Mouse (Mus musculus): ENCODE measurements at regions not wholly inside any gene's neighbourhood (a gene's known extent, or its start where the extent isn't known, plus 50 kb on each side); places are given as distances from the start of the nearest gene placed in this dataset.

GRCm38 (mm10) chr16:87225595-87225994 is 128.4 kb upstream of the N6amt1 start:
- DNase-seq (ENCODE audit: low read depth, low spot score): no peak

DNA sequence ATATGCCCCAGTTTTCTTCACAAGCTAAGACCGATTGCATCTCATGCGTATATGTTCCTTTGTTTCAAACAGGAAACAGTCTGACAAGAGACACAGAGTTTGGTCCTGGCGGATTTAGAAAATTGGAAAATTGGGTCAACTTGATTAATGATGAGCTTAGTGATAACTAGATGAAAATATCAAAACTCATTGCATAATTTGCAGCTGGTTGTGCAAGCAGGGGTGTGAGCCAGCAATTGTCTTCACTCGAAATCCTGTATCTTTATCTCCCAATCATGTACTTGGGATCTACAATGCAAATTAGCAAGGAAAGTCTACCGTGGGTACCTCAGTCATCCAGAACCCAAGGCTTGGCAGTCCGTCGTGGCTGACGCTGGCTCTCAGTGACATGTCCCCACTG is 128.9 kb upstream of the N6amt1 start:
- no peak for DNase-seq (ENCODE audit: low read depth, low spot score)

GRCm38 (mm10) chr16:87224024-87224423 is 130.0 kb upstream of the N6amt1 start:
- DNase-seq (ENCODE audit: low read depth, low spot score): no peak

DNA sequence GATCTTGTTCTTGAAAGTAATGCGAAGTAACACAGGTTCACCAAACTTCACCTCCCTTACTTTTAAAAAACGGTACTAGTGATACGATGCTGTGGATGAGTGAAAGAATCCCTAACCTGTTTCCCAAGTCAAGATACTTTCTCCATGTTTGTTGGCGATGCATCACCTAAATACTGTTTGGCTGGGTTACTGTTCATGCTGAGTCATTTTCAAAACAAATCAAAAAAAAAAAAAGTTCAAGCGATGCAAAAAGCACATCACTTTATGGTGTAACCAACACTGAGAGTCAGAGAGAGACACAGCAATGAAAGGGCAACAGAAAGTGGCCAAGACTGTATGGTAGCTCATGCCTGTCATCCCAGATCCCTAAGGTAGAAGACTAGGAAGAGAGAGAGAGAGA is 133.4 kb upstream of the N6amt1 start:
- no peak for DNase-seq (ENCODE audit: low read depth, low spot score)

GRCm38 (mm10) chr16:87220201-87220600 is 133.8 kb upstream of the N6amt1 start:
- no peak for DNase-seq (ENCODE audit: low read depth, low spot score)

GRCm38 (mm10) chr16:87207875-87208274 is 146.1 kb upstream of the N6amt1 start:
- DNase-seq (ENCODE audit: low read depth, low spot score): no peak

DNA sequence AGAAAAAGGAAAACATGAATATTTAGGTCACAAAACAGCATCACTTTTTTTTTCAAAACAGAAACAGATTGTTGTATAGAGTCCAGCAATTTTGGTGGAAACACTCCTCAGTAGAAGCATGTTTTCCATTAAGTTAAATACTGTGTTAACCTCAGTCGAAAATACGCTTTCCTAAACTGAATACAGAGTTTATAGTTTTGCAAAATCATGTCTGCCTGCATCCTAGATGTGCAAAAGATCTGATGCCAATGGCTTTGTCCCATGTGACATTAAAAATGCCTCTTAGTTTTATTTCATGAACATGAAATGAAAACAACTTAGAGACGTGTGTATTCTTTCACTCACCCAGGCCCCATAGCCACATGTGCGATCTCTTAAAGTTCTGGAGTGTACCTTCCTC is 163.5 kb upstream of the N6amt1 start:
- no peak for DNase-seq (ENCODE audit: low read depth, low spot score)

DNA sequence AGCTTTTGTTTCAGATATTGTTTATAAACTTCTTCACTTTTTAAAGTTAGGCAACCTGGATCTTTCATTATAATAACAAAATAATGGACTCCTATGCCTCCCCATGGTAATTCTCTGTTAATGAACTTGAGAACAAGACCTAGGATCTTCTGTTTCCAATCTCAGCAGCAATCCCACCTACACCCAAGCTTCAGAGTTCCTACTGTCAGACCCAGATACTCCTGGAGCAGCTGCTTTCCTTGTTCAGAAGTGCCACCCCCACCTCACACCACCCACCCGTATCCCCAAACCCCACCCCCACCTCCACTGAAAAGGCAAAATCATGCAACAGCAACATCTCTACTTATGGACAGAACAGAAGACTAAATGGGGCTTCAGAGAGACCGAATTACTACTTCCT is 165.2 kb upstream of the N6amt1 start:
- DNase-seq (ENCODE audit: low read depth, low spot score): no peak

DNA sequence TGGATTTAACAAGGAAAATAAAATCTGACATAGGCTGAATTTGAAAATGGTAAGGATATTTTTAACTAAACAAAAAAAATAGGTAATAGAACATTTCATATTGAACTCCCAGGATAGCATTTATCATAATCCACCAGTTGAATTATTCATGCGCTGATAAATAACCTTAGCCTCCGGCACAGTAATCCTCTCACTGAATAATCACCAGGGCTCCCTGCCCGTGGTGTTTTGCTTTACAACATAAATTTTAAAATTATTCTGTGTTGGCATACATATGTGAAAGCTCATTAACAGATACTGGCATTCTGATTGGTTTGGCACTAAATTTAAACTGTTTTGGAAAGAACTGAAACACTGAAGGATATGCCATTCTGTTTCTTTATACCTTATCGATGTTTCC is 181.6 kb upstream of the N6amt1 start:
- no peak for DNase-seq (ENCODE audit: low read depth, low spot score)

DNA sequence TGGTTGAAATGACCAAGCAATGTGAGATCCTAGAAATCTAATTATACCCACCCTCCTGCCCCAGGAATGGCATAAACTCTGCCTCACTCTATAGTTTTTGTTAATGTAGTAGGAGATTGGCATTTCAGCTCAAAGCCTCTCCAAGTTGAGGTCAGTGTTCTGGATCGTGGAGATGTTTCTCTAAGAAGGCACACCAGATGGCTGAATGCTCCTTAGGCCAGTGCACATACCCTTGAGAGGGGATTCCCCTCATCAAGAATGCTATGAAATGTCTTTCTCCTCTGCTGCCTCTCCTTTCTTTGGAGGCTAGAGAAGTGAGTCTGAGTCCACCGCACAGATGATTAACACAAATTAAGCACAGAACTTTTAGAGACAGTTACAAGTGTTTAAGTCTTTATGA is 214.7 kb upstream of the N6amt1 start:
- DNase-seq (ENCODE audit: low read depth, low spot score): no peak

DNA sequence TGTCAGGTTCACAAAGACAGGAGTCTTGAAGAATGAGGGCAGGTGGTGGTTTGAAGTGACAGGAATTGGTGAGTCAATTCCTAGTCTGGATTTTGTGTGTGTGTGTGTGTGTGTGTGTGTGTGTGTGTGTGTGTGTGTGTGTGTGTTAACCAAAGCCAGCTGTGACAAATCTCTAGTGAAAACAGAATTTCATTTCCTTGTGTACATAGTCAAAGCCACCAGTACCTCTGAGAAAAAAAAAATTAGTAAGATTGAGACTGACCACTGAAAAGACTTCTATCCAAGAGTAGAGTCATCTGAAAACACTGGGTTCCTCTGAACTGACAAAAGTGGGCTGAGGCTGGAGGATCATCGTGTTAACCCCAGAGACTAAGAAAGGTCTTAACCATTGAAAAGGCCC is 217.5 kb upstream of the N6amt1 start:
- DNase-seq (ENCODE audit: low read depth, low spot score): no peak

DNA sequence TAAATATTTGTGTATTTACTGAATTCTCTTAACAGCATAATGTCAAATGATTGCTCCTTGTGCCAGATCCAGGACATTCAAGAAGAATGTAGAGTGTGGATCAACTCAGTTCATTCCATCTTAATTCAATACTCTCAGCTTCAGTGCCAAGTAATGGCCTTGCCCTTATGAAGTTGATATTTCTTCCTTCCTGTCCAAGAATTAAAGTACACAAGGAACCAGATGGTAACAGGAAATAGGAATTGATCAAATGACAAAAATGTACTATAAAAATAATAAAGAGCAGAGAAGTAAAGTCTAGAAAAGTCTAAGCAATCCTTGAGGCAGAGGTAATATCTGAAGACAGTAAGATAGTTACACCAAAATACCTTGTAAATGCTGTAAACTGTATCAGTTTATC is 219.5 kb upstream of the N6amt1 start:
- DNase-seq (ENCODE audit: low read depth, low spot score): no peak

DNA sequence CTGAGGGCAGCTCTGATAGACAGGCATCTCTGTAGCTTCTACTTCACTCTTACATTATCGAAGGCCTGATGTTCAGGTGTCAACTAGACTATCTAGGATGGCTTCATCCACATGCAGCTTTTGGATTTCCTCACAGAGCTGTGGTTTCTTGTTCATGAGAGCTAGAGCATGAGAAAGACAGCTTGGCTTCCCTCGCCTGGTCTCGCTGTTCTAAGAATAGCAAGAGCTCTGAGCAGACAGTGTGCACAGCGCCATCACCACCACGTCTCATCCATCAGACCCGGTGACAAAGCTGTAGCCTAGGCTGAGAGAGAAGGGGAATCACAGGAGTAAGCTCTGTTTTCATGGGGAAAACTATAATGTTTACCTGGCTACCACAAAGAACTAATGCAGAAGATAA is 220.1 kb upstream of the N6amt1 start:
- no peak for DNase-seq (ENCODE audit: low read depth, low spot score)

GRCm38 (mm10) chr16:87132082-87132481 is 221.9 kb upstream of the N6amt1 start:
- DNase-seq (ENCODE audit: low read depth, low spot score): no peak

DNA sequence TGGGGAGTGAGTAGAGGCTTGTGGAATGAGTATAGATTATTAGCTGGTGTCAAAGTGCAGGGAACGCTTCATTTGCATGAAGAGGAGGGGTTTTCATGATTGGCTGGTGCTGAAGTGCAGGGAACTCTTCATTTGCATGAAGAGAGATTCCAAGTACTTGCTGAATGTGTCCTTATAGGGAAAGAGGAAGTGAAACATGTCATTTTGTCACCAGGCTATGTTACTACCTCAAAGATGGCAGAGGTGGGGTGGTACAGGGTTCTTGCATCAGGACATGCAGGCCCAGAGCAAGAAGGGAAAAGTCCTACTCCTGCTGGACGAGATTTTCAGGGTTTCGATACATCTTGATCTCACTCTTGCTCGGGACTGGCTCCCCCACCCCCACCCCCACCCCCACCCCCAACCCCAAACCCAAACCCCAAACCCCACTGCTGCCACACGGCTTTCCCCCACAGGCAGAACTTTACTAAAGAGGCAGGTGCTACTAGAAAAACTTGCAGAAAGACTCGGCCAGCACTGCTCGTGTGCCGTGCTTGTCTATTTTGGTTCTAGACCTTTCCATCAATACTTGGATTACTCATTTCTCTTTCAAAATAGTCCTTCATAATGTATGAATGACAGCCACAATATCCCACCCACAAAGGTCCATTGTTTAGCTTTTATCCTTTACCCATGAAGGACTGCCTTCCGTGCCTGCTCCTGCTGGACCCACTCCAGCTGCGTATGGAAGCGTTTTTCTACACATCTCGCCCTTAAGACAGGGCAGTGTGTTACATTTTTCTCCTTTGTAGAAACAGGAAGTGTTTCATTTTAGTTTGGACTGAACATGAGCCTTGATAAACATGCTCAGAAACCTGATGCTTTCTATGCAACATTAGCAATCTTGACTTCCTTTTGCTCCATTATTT is 223.0 kb upstream of the N6amt1 start:
- no peak for DNase-seq (ENCODE audit: low read depth, low spot score)

DNA sequence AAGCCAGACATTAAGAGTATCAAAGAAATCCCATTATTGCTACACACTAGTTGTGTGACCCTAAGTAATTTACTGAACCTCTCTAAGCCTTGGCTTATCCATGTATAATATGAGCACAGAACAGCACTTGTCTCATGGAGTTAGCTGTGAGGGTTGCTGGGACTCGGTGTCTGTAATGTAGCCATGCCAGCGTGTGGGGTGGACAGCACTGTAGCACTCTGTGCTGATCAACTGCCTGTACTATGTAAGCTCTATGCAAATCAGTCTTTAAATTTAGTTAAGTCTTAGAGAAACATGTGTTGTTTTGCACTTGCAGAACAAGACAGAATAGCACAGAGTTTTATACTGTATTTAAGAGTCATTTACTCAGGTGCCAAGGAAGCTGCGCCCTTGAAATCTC is 225.0 kb upstream of the N6amt1 start:
- no peak for DNase-seq (ENCODE audit: low read depth, low spot score)

GRCm38 (mm10) chr16:87128230-87128629 is 225.8 kb upstream of the N6amt1 start:
- no peak for DNase-seq (ENCODE audit: low read depth, low spot score)

DNA sequence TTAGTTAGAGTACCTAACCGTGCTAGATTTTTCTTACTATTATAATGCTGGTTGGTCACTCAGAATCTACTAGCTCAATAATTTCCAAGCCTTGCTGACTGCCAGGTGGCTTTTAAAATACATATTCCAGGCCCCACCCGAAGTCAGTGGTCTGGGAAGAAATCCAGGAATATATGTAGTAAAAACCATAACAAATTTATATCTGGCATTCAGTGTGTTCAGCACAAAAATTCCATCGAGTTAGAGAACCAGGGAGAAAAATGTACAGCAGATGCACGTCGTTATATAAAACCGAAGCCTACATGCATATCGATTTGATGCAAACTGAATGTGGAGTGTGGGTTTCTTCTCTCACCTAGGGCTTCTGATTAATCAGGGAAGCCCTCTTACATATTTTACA is 229.5 kb upstream of the N6amt1 start:
- DNase-seq (ENCODE audit: low read depth, low spot score): no peak

DNA sequence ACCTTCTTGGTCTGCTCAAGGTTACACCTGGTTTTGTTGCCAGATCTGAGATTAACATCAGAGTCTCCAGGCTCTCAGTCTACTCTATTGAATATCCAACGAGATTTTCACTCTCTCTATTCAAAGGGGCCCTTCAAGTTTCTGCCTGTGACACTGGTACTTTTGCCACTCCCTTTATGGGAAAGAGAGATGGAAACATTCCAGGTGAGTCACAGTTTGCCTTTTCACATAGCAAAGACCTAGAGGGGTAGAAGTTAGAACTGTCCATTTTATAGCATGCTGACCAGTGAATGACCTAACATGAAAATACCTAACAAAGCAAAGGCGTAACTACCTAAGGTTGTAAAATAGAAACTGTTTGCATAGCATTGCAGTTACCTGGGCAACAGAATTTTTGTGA is 250.4 kb upstream of the N6amt1 start:
- no peak for DNase-seq (ENCODE audit: low read depth, low spot score)

- DNase-seq (ENCODE audit: low read depth, low spot score): no peak
Measured at GRCm38 (mm10) chr16:87102057-87102456, 251.9 kb upstream of the N6amt1 start.

- DNase-seq (ENCODE audit: low read depth, low spot score): no peak
Measured at GRCm38 (mm10) chr16:87092011-87092410, 262.0 kb upstream of the N6amt1 start.

GRCm38 (mm10) chr16:87089322-87089721 is 264.7 kb upstream of the N6amt1 start:
- DNase-seq (ENCODE audit: low read depth, low spot score): no peak

- DNase-seq (ENCODE audit: low read depth, low spot score): no peak
Measured at GRCm38 (mm10) chr16:87083505-87083904, 270.5 kb upstream of the N6amt1 start.

DNA sequence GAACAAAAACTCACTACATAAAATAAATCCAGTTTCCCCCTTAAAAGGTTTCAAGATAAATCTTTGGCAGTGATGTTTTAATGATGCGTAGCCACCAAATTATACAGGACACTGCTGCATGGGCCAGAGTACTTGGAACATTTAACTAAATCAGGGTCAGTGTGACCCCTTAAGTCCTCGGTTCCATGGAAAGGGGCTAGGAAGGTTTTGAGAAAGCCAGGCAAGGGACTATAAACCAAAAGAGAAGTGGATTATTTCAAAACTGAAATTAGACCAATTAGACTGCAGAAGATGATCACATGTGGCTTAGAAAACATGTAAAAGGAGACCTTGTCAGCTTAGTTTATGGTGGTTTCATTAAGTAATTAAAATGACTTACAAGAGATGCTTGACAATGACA is 276.6 kb upstream of the N6amt1 start:
- DNase-seq (ENCODE audit: low read depth, low spot score): no peak

All from CD4-positive helper T cell, adult 2 months (primary cell).